Comparison of ENCODE assay signal across 24 mouse cellular contexts in genomic region chr6:116714576-116714975, GRCm38 (mm10). TPM values are rescaled to one million over a fixed set of nuclear protein-coding genes. Genes with fewer than 3 reads are reported as not detected.
DNase-seq lines count a peak whose midpoint lies in the region; ATAC-seq and TF ChIP-seq lines count a peak whose summit lies in the region.
"Had no signal": no experiment of that assay in that cellular context is flagged by ENCODE, and none has a peak within 500 bp of the region (broad histone marks: within the 10 kb centered on the region; RNA-seq: fewer than 3 reads in every experiment).

No protein-coding gene starts in this region.

- H3K9me3 ChIP-seq in heart, postnatal 0 days (replicated peaks; ENCODE audit: control insufficient read depth, low read length): no peaks in the 10 kb centered on the region
- H3K9me3 ChIP-seq in lung, embryonic 14.5 days (ENCODE audit: low read depth, low read length): no peaks in the 10 kb centered on the region
- H3K9me3 ChIP-seq in hindbrain, embryonic 11.5 days (ENCODE audit: control insufficient read depth, low read length): no peaks in the 10 kb centered on the region
- H3K9me3 ChIP-seq: embryonic facial prominence, embryonic 15.5 days; intestine, embryonic 15.5 days; midbrain, embryonic 10.5 days; neural tube, embryonic 13.5 days had no signal

- H3K9ac ChIP-seq in heart, postnatal 0 days (replicated peaks; ENCODE audit: low read depth, low read length): no peak overlapping the region
- no peak overlapping the region for H3K9ac ChIP-seq in lung, embryonic 14.5 days
- H3K9ac ChIP-seq in hindbrain, embryonic 11.5 days (ENCODE audit: low read depth, low read length): no peak overlapping the region
- H3K9ac ChIP-seq: embryonic facial prominence, embryonic 15.5 days; intestine, embryonic 15.5 days; neural tube, embryonic 13.5 days had no signal

- no peaks in the 10 kb centered on the region for H3K36me3 ChIP-seq in heart, postnatal 0 days (replicated peaks; ENCODE audit: control insufficient read depth, insufficient read depth, low read length)
- no peaks in the 10 kb centered on the region for H3K36me3 ChIP-seq in lung, embryonic 14.5 days (ENCODE audit: insufficient read depth)
- no peaks in the 10 kb centered on the region for H3K36me3 ChIP-seq in hindbrain, embryonic 11.5 days (ENCODE audit: control insufficient read depth, insufficient read depth, low read length)
- H3K36me3 ChIP-seq: embryonic facial prominence, embryonic 15.5 days; intestine, embryonic 15.5 days; midbrain, embryonic 10.5 days; neural tube, embryonic 13.5 days had no signal

- no peak overlapping the region for H3K4me3 ChIP-seq in gastrocnemius, adult 2 months
- H3K4me3 ChIP-seq in heart, postnatal 0 days (ENCODE audit: low read depth, low read length): no peak overlapping the region
- no peak overlapping the region for H3K4me3 ChIP-seq in lung, embryonic 14.5 days (ENCODE audit: low read depth, low read length)
- no peak overlapping the region for H3K4me3 ChIP-seq in lung, adult 2 months (replicated peaks; ENCODE audit: extremely low read depth, low read depth, low read length)
- H3K4me3 ChIP-seq in hindbrain, embryonic 11.5 days (ENCODE audit: low read depth, low read length): no peak overlapping the region
- H3K4me3 ChIP-seq: embryonic facial prominence, embryonic 15.5 days; intestine, embryonic 15.5 days; midbrain, embryonic 10.5 days; myocyte; neural tube, embryonic 13.5 days had no signal

- TF ChIP-seq POLR2A in lung, adult 2 months (IDR thresholded peaks at IDR 0.05; ENCODE audit: borderline replicate concordance, extremely low read depth, low read depth, low read length): no peak

- DNase-seq in gastrocnemius, adult 2 months: peak; percentile 29
- no peak for DNase-seq in gastrocnemius, adult 8-10 months (ENCODE audit: low spot score in 2 of 2)
- DNase-seq in heart, postnatal 0 days (ENCODE audit: low spot score): peak; percentile 18
- DNase-seq in heart, postnatal 36 days: no peak
- peak; percentile 9 for DNase-seq in lung, embryonic 14.5 days
- DNase-seq in lung, adult 2 months: no peak
- no peak for DNase-seq in hindbrain, embryonic 11.5 days (ENCODE audit: low spot score)
- DNase-seq: cerebellum, adult 8-10 months; cerebellum, postnatal 36 days; embryo, embryonic 11 days; lung, postnatal 10 days; right cerebral cortex, adult 18-20 months; spleen, adult 18-20 months had no signal

- H3K4me2 ChIP-seq in heart, postnatal 0 days (ENCODE audit: low read depth, low read length): no peak overlapping the region
- H3K4me2 ChIP-seq in lung, embryonic 14.5 days: no peak overlapping the region
- H3K4me2 ChIP-seq in hindbrain, embryonic 11.5 days (replicated peaks; ENCODE audit: low read depth, low read length): no peak overlapping the region
- H3K4me2 ChIP-seq: embryonic facial prominence, embryonic 15.5 days; intestine, embryonic 15.5 days; neural tube, embryonic 13.5 days had no signal

- no peak overlapping the region for H3K27ac ChIP-seq in gastrocnemius, adult 2 months
- no peak overlapping the region for H3K27ac ChIP-seq in heart, postnatal 0 days (ENCODE audit: low read depth)
- no peak overlapping the region for H3K27ac ChIP-seq in lung, embryonic 14.5 days (ENCODE audit: low read depth)
- H3K27ac ChIP-seq in hindbrain, embryonic 11.5 days (ENCODE audit: low read depth, low read length): no peak overlapping the region
- H3K27ac ChIP-seq: embryonic facial prominence, embryonic 15.5 days; intestine, embryonic 15.5 days; midbrain, embryonic 10.5 days; neural tube, embryonic 13.5 days had no signal

- peaks cover 24% of the 10 kb centered on the region for H3K4me1 ChIP-seq in heart, postnatal 0 days (ENCODE audit: control insufficient read depth, insufficient read depth)
- no peaks in the 10 kb centered on the region for H3K4me1 ChIP-seq in lung, embryonic 14.5 days (ENCODE audit: insufficient read depth)
- H3K4me1 ChIP-seq in lung, adult 2 months (ENCODE audit: control insufficient read depth, insufficient read depth, low read length): no peaks in the 10 kb centered on the region
- no peaks in the 10 kb centered on the region for H3K4me1 ChIP-seq in hindbrain, embryonic 11.5 days (replicated peaks; ENCODE audit: control insufficient read depth, insufficient read depth, low read length)
- H3K4me1 ChIP-seq: neural tube, embryonic 13.5 days had no signal

- H3K27me3 ChIP-seq in heart, postnatal 0 days (ENCODE audit: control insufficient read depth, insufficient read depth, low read length): no peaks in the 10 kb centered on the region
- no peaks in the 10 kb centered on the region for H3K27me3 ChIP-seq in lung, embryonic 14.5 days (ENCODE audit: insufficient read depth, low read length)
- no peaks in the 10 kb centered on the region for H3K27me3 ChIP-seq in hindbrain, embryonic 11.5 days (ENCODE audit: control insufficient read depth, insufficient read depth, low read length)
- H3K27me3 ChIP-seq: embryonic facial prominence, embryonic 15.5 days; intestine, embryonic 15.5 days; neural tube, embryonic 13.5 days had no signal

- WGBS in heart, postnatal 0 days: 61% methylated on average over 5 of the region's 5 CpGs
- 70% methylated on average over 5 of the region's 5 CpGs for WGBS in lung, embryonic 14.5 days
- WGBS in lung, adult 2 months: 74% methylated on average over 5 of the region's 5 CpGs
- 85% methylated on average over 5 of the region's 5 CpGs for WGBS in hindbrain, embryonic 11.5 days

- no peak for ATAC-seq in heart, postnatal 0 days (ENCODE audit: insufficient read depth, low read depth)
- no peak for ATAC-seq in lung, embryonic 14.5 days (ENCODE audit: insufficient read depth)
- 0 out of 2 replicates have a peak, but pooled peaks have one; percentile 20 for ATAC-seq in granulocyte monocyte progenitor cell, adult 5-6 weeks (replicated peaks; ENCODE audit: poor library complexity, severe bottlenecking)
- no peak for ATAC-seq in hindbrain, embryonic 11.5 days (ENCODE audit: low FRiP score)
- ATAC-seq: activated CD4-positive, CD25-positive, alpha-beta regulatory T cell, adult 4 months; forebrain, embryonic 14.5 days; hindbrain, embryonic 16.5 days; intestine, embryonic 15.5 days; midbrain, embryonic 16.5 days had no signal

- intact Hi-C loops in gastrocnemius, adult 2 months (cut with DNase I): no loop called here
- intact Hi-C loops in heart, postnatal 36 days (cut with DNase I): no loop called here

- no peak for TF ChIP-seq CTCF in gastrocnemius, adult 2 months (IDR thresholded peaks at IDR 0.05)
- no peak for TF ChIP-seq CTCF in heart, postnatal 0 days (IDR thresholded peaks at IDR 0.05; ENCODE audit: low read depth)
- TF ChIP-seq CTCF in lung, embryonic 14.5 days (IDR thresholded peaks at IDR 0.05; ENCODE audit: low read depth): no peak
- TF ChIP-seq CTCF in lung, adult 2 months (IDR thresholded peaks at IDR 0.05; ENCODE audit: insufficient read depth, low read length): no peak

- no peak for TF ChIP-seq EP300 in heart, postnatal 0 days (IDR thresholded peaks at IDR 0.05; ENCODE audit: low read depth)

RNA-seq across cellular contexts. Expression of gene Tmem72, which starts 2.1 kb away (rescaled TPM):
- total RNA-seq in gastrocnemius, adult 2 months (2021): under 1 TPM; 0.03 TPM
- under 1 TPM in 2 of 4 experiments, not detected in 2; 0.02 to 0.03 TPM for total RNA-seq in gastrocnemius, adult 8-10 months (2022)
- 0.15 TPM in 1 of 2 replicates, not detected in the other for total RNA-seq in heart, postnatal 0 days (2014; rRNA removed; ENCODE audit: low replicate concordance)
- 0.01 and 0.05 TPM in 2 replicates for polyA plus RNA-seq in heart, postnatal 0 days (2015; fragmentation: Nextera tagmentation; extraction: Ambion mirVana)
- total RNA-seq in heart, postnatal 36 days (2021): under 1 TPM in 1 of 2 experiments, not detected in 1; 0.03 TPM
- polyA plus RNA-seq in lung, embryonic 14.5 days (2014; fragmentation: Nextera tagmentation; extraction: Ambion mirVana): 0.05 and 0.07 TPM in 2 replicates
- polyA plus RNA-seq in lung, adult 2 months (2012; rRNA removed): 0.04 TPM in 1 of 2 replicates, not detected in the other
- 0.11 and 0.24 TPM in 2 replicates for total RNA-seq in granulocyte monocyte progenitor cell, adult 5-6 weeks (2014; fragmentation: Nextera tagmentation)
- under 0.01 and 0.04 TPM in 2 replicates for total RNA-seq in granulocyte monocyte progenitor cell, adult 5-6 weeks (2017)
- polyA plus RNA-seq in hindbrain, embryonic 11.5 days (2014; fragmentation: Nextera tagmentation; extraction: Ambion mirVana): 0.07 and 0.12 TPM in 2 replicates
- total RNA-seq: hematopoietic stem cell, adult 5-6 weeks had no signal

RNA-seq across cellular contexts. Expression of gene Rassf4, which starts 40.8 kb away (rescaled TPM):
- 1 to 10 TPM; 1.7 to 2.3 TPM for total RNA-seq in gastrocnemius, adult 2 months (2021)
- 1 to 10 TPM; 1.1 to 1.7 (median 1.1) TPM for total RNA-seq in gastrocnemius, adult 8-10 months (2022)
- 1.6 and 2.6 TPM in 2 replicates for total RNA-seq in heart, postnatal 0 days (2014; rRNA removed; ENCODE audit: low replicate concordance)
- 5.9 and 6.0 TPM in 2 replicates for polyA plus RNA-seq in heart, postnatal 0 days (2015; fragmentation: Nextera tagmentation; extraction: Ambion mirVana)
- 1 to 10 TPM; 6.5 to 8.0 TPM for total RNA-seq in heart, postnatal 36 days (2021)
- polyA plus RNA-seq in lung, embryonic 14.5 days (2014; fragmentation: Nextera tagmentation; extraction: Ambion mirVana): 5.1 and 5.6 TPM in 2 replicates
- polyA plus RNA-seq in lung, adult 2 months (2012; rRNA removed): 18.1 and 20.6 TPM in 2 replicates
- total RNA-seq in granulocyte monocyte progenitor cell, adult 5-6 weeks (2014; fragmentation: Nextera tagmentation): 78.9 and 79.9 TPM in 2 replicates
- total RNA-seq in granulocyte monocyte progenitor cell, adult 5-6 weeks (2017): 41.0 and 46.8 TPM in 2 replicates
- 60.7 and 78.3 TPM in 2 replicates for polyA plus RNA-seq in hindbrain, embryonic 11.5 days (2014; fragmentation: Nextera tagmentation; extraction: Ambion mirVana)

Comparison
In these comparisons a context has a peak if more than half of its experiments do, and no peak if none do; other contexts are left out.
1. DNase-seq: peak in gastrocnemius, adult 2 months (single experiment), heart, postnatal 0 days (single experiment) and lung, embryonic 14.5 days (single experiment); none in gastrocnemius, adult 8-10 months (0 of 2), heart, postnatal 36 days (0 of 2), lung, adult 2 months (single experiment) and hindbrain, embryonic 11.5 days (single experiment).
2. RNA of gene Rassf4, which starts 40.8 kb away (total RNA-seq): 41.0 to 79.9 TPM in granulocyte monocyte progenitor cell, adult 5-6 weeks; 6.5 to 8.0 TPM in heart, postnatal 36 days, 1.6 to 2.6 TPM in heart, postnatal 0 days, 1.7 to 2.3 TPM in gastrocnemius, adult 2 months and 1.1 to 1.7 TPM in gastrocnemius, adult 8-10 months; every median in the first group is over 4 times any median in the second.